Mouse (Mus musculus) frontal cortex, postnatal 14 days (tissue): ENCODE measurements around the gene Tbcel.

Experiments
- DNase-seq, 2 experiments: peaks; one replicate each; pipeline ENCODE4 v3.0.0; 2022; ENCODE audit warnings: low spot score in 2 of 2

Gene Tbcel

DNA sequence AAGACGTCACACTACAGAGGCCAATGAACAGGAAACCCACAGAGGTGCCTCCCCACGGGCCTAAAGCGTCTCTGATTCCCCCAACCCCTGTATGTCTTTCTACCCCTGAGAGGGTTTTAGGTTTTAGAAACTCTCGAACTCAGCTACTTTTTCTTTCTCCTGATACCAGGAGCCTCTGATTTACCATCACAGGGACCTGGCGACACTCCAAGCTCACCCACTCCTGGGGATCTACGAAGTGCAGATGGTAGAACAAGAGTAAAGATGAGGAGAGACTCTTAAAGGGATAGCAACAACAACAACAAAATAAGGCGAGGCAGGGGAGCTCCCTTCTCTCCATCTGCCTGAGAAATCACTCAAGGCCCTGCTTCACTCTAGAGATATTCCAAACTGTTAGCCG is 120.6 kb downstream of the Tbcel start:
- DNase-seq = no peak

DNA sequence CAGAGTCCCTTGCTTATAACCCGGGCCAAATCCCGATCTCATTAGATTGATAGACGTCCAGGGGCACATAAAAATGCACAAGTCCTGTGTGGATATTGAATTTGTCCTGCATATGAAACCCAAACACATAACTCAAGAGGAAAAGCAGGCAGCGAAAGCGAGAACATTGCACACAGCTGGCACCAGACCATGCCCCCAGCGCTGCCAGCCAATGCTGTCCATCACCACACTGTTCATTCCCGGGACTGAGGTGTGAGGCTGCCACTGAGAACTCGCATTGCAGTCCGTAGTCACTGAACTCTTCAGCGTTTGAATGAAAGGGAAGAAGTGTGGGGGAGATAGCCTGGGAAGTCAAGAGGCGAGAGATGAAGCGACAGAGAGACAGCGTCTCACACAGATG is 122.0 kb downstream of the Tbcel start:
- no peak for DNase-seq

DNA sequence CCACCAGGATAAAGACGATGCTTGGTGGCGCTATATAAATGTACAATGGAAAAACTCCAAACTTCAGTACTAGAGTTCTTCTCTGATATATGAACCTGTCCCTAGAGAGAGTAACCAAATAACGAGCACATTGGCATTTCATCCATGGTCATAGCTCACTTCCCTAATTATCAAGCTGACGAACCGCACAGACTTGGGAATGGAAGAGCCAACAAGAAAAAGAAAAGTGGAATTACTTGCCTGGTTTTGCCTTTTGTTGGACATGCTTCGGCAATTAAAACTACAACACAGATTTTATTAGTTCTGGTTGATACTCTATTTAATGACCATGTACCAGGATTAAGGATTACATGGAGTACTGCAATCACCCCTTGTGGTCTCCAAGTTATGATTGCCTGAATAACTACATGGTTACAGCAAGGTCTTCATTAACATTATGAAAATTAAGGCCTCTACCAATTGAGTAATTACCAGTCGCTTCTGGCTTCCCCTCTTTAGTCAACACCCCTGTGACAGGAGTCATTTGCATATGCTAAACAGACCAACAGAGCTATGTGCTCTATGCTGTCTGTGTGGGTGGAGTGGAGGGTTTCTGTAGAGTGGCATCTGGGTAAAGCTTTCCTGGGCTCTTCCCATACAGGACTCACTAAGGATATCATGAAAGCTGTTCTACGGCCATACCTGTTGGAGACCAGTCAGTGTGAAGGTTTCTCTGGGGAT is 124.8 kb downstream of the Tbcel start:
- no peak for DNase-seq

GRCm38 (mm10) chr9:42382063-42382462 is 125.5 kb downstream of the Tbcel start:
- DNase-seq = peak; percentile 18 to 53

DNA sequence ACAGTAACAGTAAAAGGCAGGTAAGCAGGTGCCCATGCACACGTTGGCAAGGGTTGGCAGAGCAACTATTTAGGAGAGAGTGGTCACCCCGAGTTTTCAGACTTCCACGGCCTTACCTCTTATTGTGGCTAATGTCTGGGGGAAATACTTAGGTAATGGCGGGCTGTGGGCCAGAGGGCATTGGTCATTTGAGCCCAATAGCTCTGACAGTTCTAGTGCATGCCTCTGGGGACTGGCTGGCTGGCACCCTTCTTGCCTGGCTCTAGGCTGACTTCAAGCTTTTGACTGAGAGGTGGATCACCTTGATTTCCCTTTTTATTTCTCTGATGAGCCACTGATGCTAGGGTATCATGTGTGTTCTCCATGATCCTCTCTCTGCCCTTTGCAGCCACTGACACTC is 129.5 kb downstream of the Tbcel start:
- DNase-seq = no peak

DNA sequence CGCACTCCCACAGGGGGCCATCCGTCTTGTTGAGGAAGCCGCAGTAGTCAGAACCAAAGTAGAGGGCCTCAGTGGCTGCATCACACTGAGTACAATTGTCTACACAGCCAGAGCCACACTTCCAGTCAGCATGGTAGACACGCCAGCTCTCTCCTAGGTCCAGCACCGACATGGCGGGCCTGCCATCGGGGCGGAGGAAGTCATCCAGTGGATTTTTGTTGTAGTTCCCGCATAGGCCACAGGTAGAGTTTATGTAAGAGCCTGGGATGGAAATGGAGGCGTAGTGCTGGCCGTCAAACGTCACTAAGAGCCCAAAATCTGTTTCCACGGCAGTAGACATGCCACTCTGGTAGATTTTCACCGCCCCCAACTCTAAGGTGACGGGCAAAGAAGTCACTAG is 130.0 kb downstream of the Tbcel start:
- DNase-seq = no peak

- no peak for DNase-seq
Measured at GRCm38 (mm10) chr9:42371670-42372368, 135.8 kb downstream of the Tbcel start.
